Mouse (Mus musculus) forebrain, embryonic 11.5 days (tissue): ENCODE data around the gene Il25. TPM values are rescaled to one million over a fixed set of nuclear protein-coding genes. Genes with fewer than 3 reads are reported as not detected.

ENCODE experiments used
- ATAC-seq: fragments of 200-750 bp; cut with Nextera tagmentation; replicated peaks from 2 replicates; pipeline ENCODE4 v1.8.0; 2017; ENCODE audit warnings: moderate TSS enrichment; ENCODE audit not compliant: low FRiP score
- DNase-seq: peaks from one replicate; pipeline ENCODE4 v3.0.0-alpha.2; 2017; ENCODE audit warnings: low spot score
- H3K27ac ChIP-seq: fragments of 300-500 bp; sonication (generic); 2 replicates; pipeline ENCODE4 v1.5.1; 2014; ENCODE audit warnings: low read depth, low read length
- H3K27me3 ChIP-seq: fragments of 300-500 bp; sonication (generic); 2 replicates; pipeline ENCODE4 v1.6.1; 2014; ENCODE audit warnings: mild to moderate bottlenecking, low read length, mixed read lengths; ENCODE audit not compliant: control insufficient read depth, insufficient read depth
- H3K36me3 ChIP-seq: fragments of 300-500 bp; sonication (generic); 2 replicates; pipeline ENCODE4 v1.6.1; 2014; ENCODE audit warnings: mild to moderate bottlenecking, low read length, moderate library complexity, mixed read lengths; ENCODE audit not compliant: control insufficient read depth, insufficient read depth
- H3K4me1 ChIP-seq: fragments of 300-500 bp; sonication (generic); replicated peaks from 2 replicates; pipeline ENCODE4 v1.6.1; 2014; ENCODE audit warnings: low read length, mixed read lengths; ENCODE audit not compliant: control insufficient read depth, insufficient read depth
- H3K4me2 ChIP-seq: fragments of 300-500 bp; sonication (generic); 2 replicates; pipeline ENCODE4 v1.6.1; 2014; ENCODE audit warnings: low read depth, mild to moderate bottlenecking, low read length, moderate library complexity, mixed read lengths; ENCODE audit not compliant: severe bottlenecking
- H3K4me3 ChIP-seq: fragments of 300-500 bp; sonication (generic); 2 replicates; pipeline ENCODE4 v1.5.1; 2014; ENCODE audit warnings: low read depth, low read length
- H3K9ac ChIP-seq: fragments of 300-500 bp; sonication (generic); 2 replicates; pipeline ENCODE4 v1.6.1; 2014; ENCODE audit warnings: low read length
- H3K9me3 ChIP-seq: fragments of 300-500 bp; sonication (generic); 2 replicates; pipeline ENCODE4 v1.6.1; 2016; ENCODE audit warnings: low read length, mixed read lengths; ENCODE audit not compliant: control insufficient read depth
- WGBS: fragments of 180-500 bp; shearing (Covaris S2); extraction: QIAGEN DNeasy Blood & Tissue Kit; methylation state at CpG from one replicate; pipeline ENCODE4 v1.1.7; 2014; 5-methylcytosine and 5-hydroxymethylcytosine counted together
- polyA plus RNA-seq: library from polyadenylated mRNA; unstranded; fragments of >200 nt; fragmentation: Nextera tagmentation; extraction: Ambion mirVana; gene quantifications from 2 replicates; pipeline ENCODE4 v1.2.1, GENCODE M21; 2014

Gene Il25
- polyA plus RNA-seq, 1 experiment from 2014 or later: not detected

DNA sequence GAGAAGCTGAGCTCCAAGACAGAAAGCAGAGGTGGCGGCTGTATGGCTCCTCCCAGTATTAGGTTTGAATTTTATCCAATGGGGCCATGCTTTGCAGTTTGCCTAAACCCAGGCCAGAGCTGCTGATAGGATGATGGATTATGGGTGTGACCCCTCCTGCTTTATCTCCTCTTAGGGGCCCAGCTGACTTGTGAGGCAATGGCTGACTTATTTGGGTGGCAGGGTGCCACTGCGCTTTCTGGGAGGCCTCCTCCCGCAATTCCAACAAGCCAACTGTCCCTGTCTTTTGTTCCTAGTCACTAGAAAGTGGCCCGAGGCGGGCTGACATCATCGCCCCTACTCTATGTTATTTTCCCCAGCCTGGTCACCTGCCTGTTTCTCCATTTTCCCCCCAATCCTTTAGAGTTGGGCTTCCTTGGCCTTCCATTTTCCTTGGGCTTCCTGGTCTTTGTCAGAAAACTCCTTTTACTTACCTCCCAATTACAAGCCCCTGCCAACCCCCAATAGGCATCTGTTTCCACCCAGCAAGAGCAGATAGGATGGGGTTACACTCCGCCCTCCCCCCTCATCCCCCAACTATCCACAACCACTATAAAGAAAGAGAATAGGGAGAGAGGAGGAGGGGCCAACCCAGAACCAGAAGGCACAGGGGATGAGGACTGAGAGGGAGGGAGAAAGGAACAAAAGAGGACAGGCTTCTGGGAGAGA lies 7.7 kb upstream of the Il25 start:
- H3K4me2 ChIP-seq: peak overlapping the region; percentile 96
- H3K4me3 ChIP-seq: peak overlapping the region; percentile 52
- H3K27ac ChIP-seq: peak overlapping the region; percentile 98
- peaks cover 14% of the 10 kb centered on the region for H3K9me3 ChIP-seq
- ATAC-seq: peak; percentile 60
- whole genome bisulfite sequencing: 6% methylated on average over 7 of the region's 7 CpGs
- H3K36me3 ChIP-seq: peaks cover 25% of the 10 kb centered on the region
- H3K4me1 ChIP-seq: peaks cover 14% of the 10 kb centered on the region; the same call in 1 of the 2 replicates
- H3K9ac ChIP-seq: peak overlapping the region; percentile 95
- DNase-seq: peak; percentile 77
- H3K27me3 ChIP-seq: no peaks in the 10 kb centered on the region

DNA sequence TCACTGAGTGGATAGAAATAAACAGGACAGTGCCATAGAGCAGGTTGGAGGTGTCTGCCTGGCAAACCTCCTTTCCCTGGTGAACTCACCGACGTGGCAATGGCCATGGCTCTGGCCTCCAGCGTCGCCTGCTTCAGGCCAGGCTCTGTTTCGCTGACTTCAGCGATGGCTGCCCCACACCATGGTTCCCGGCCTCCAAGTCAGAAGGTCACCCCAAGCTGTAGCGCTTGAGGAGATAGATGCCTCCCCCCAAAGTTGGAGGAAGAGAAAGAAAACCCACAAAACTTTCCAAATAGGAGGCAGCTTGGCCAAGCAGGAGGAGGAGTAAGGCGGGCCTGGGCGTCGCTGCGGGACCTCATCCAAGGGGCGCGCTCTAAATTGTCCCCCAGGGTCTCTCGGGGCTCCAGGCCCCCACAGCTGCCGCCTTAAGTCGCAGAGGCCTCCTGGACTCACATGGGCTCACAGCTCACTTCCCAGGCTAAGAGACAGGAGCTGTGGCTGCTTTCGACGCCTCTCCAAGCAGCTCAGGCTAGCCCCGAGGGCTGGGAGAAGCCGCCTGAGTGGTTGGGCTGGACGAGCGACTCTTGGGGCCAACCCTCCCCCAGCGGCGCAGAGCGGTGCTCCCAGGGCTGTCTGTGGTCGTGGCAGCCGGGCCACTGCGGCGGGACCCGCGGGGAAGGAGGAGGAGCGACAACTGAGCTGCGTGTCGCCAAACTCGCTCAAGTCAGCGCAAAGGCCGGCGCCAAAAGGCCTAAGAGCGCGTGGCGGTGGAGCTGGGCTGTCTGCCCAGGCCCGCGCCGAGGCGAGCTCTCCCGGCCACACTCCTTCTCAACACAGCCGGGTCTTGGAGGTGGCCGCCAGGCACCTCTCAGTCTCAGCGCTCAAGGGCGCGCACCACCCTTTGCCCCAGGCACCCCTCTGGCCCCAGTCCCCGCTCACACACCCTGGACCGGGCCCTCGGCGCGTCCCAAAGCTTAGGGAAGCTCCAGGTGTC lies 6.8 kb upstream of the Il25 start, which contains the start of gene Efs:
Gene Efs, minus strand, starts transcription at position 778 of the 994 bp plus-strand sequence.
- Histone ChIP-seq H3K4me3 (peak within 1 kb of the TSS; percentile 52), H3K27me3 (no peaks in the 10 kb centered on the region), H3K9me3 (peaks cover 14% of the 10 kb centered on the region), H3K4me1 (peaks cover 14% of the 10 kb centered on the region; the same call in 1 of the 2 replicates), H3K9ac (peak within 1 kb of the TSS; percentile 95), H3K36me3 (peaks cover 16% of the 10 kb centered on the region), H3K27ac (peak within 1 kb of the TSS; percentile 98), H3K4me2 (peak within 1 kb of the TSS; percentile 96)
- DNase-seq (peak; percentile 85), ATAC-seq (peak; percentile 53)
- 2% methylated on average over 57 of the region's 57 CpGs for WGBS

DNA sequence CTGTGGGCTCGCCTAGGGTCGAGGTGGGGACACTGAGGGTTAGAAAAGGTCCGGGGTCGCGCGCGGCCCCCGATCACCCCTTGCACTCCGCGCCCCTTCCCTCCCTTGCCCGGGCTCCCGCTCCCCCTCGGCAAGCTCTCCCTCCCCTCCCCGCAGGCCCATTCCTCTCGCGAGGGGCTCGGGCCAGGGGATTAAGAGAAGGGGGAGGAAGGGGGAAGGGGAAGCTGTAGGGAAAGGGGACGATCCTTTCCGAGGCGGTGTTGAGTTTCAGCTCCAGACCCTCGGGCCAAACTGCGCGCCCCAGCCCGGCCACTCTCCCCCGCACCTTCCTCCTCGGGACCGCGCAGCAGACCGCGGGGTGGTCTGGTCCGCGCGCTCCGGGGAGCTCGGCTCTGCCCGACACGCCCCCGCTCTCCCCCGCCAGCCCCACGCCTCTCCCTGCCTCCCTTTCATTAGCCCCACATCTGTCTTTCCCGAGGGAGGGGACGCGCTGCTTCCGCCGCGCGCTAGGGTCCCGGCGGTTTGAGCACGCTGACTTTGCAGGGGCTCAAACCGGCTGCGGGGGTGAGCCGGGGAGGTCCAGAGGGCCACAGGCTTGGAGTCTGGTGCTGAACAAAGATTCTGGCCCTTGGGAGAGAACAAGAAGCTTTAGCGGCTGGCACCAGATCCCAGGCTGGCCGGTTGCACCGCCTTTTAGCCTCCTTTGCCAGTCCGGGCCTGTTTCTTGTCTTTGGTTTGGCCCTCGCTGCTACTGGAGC lies 5.9 kb upstream of the Il25 start:
- Histone ChIP-seq H3K4me2 (peak overlapping the region; percentile 96), H3K36me3 (peaks cover 8% of the 10 kb centered on the region), H3K27me3 (no peaks in the 10 kb centered on the region), H3K9me3 (peaks cover 6% of the 10 kb centered on the region), H3K4me3 (peak overlapping the region; percentile 52), H3K9ac (peak overlapping the region; percentile 95), H3K27ac (peak overlapping the region; percentile 98), H3K4me1 (peaks cover 14% of the 10 kb centered on the region; the same call in 1 of the 2 replicates)
- peak; percentile 82 for ATAC-seq
- DNase-seq: peak; percentile 93
- WGBS: under 1% methylated on average over 45 of the region's 58 CpGs

DNA sequence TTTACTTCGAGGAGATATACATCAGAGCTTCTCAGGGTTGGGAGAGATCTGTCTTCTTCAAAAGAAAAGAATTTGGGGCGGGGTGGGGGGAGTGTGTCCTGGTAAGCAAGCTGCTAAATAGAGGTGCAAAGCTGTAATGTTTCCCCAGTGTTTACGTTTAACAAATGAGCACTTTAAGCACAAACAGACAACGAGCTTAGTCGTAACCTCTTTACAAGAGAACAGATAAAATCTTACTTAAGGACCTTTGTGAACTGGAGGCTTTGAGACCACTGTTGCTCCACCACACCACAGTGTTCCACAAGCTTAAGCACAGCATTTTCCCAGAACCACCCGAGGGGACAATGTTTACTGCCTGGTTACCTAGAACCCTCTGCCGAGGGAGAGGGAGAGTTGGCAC lies 5.2 kb upstream of the Il25 start:
- 14% methylated on average over 7 of the region's 7 CpGs for WGBS
- Histone ChIP-seq H3K27ac (peak overlapping the region; percentile 98), H3K4me1 (peaks cover 14% of the 10 kb centered on the region; the same call in 1 of the 2 replicates), H3K4me3 (peak overlapping the region; percentile 52), H3K36me3 (peaks cover 1% of the 10 kb centered on the region), H3K9me3 (no peaks in the 10 kb centered on the region), H3K27me3 (no peaks in the 10 kb centered on the region), H3K9ac (peak overlapping the region; percentile 95), H3K4me2 (peak overlapping the region; percentile 96)
- DNase-seq: no peak
- ATAC-seq: no peak

DNA sequence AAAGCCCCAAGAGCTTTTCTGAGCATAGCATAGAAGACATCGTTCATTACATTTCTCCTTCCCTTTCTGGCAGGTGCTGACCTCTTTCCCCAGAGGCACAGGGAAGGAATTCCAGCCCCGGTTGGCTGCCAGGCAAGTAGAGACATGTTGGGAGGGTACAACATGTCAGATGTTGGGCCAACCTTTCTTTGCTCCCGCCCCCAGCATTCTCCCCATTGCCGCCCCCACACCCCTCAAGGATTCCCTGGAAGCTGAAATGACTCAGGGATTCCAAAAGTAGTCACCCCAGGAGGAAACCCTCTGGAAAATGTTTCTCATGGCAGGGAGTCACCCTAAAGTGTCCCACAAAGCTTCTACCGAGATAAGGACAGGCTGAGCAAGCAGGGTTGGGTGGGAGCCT lies 2.7 kb upstream of the Il25 start:
- Histone ChIP-seq H3K9me3 (no peaks in the 10 kb centered on the region), H3K36me3 (no peaks in the 10 kb centered on the region), H3K4me2 (no peak overlapping the region), H3K4me1 (peaks cover 14% of the 10 kb centered on the region; the same call in 1 of the 2 replicates), H3K27me3 (no peaks in the 10 kb centered on the region), H3K27ac (no peak overlapping the region), H3K9ac (no peak overlapping the region), H3K4me3 (no peak overlapping the region)
- 83% methylated on average over 5 of the region's 5 CpGs for WGBS
- DNase-seq (no peak), ATAC-seq (no peak)

DNA sequence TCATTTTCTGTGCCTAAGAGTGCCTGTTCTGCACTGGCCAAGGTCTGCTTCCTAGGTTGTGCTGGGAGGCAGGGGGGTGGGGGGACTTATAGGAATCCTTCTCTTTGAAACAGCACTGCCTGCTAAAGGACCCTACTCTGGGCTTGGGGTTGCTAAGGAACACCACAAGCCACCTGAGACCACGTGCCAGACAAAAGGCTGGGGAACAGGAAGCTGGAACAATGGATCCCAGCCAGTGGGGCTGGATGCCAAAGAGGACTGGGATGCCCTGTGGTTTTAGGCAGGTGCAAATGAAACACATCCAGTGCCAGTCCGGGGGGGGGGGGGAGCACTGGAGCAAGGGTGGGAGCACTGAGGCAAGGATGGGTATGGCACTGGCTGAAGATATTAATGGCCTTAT lies 2.1 kb upstream of the Il25 start:
- Histone ChIP-seq H3K4me3 (no peak overlapping the region), H3K27ac (no peak overlapping the region), H3K4me1 (peaks cover 10% of the 10 kb centered on the region; the same call in 1 of the 2 replicates), H3K36me3 (no peaks in the 10 kb centered on the region), H3K9me3 (no peaks in the 10 kb centered on the region), H3K27me3 (no peaks in the 10 kb centered on the region), H3K9ac (no peak overlapping the region), H3K4me2 (no peak overlapping the region)
- DNase-seq (no peak), ATAC-seq (no peak)
- WGBS: 25% methylated on average over 2 of the region's 2 CpGs

DNA sequence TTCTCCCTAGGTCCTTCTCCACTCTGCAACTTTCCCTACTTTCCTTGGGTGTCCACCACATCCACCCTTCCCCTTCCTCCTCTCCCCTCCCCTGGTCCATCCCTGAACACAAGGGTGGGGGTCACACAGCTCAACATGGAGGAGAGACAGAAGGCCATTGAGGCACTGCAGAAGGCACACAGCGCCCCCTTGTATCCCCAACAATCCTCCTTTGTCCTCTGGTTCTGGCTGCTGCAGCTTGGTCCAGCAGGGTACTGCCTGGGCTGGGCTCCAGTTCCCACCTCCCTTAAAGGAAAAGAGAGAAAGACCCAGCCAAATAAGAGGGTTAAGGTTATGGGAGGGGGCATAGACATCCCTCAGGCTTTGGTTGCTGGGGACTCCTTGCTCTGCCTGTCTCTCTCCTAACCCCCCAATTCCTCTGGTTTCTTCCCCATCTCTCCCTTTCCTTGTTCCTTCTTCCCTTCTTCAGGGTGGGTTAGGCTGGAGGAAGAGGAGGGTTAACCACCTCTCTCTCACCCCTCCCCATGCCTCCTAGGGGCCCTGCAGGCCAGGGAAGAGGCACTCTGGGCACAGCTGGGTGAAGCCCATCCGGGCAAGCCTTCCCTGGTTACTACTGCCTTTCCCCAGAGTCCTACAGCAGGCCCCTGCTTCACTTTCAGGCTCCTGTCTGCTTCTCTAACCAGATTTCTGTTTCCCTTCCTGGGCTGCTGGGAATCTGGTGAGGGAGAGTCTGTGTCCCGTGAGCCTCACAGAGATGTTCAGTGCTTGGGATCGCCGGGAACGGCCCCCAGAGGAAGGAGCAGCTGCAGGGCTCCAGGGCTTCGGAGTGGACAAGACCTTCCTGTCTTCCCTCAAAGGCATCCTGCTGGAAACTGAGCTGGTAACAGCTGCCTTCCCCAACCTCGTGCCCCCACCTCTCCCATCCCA lies 3.7 kb downstream of the Il25 start, which contains the start of gene Cmtm5:
Gene Cmtm5, plus strand, starts transcription at position 358 of the 927 bp plus-strand sequence.
- DNase-seq: no peak
- Histone ChIP-seq H3K4me1 (no peaks in the 10 kb centered on the region), H3K9ac (no peak within 1 kb of the TSS; the same call in 1 of the 2 replicates), H3K4me2 (no peak within 1 kb of the TSS), H3K9me3 (no peaks in the 10 kb centered on the region), H3K27ac (no peak within 1 kb of the TSS), H3K4me3 (no peak within 1 kb of the TSS), H3K36me3 (no peaks in the 10 kb centered on the region), H3K27me3 (no peaks in the 10 kb centered on the region)
- ATAC-seq: no peak
- WGBS: 49% methylated on average over 8 of the region's 8 CpGs
